Mouse (Mus musculus) thymus, postnatal 14 days (tissue): ENCODE data around the gene Lrtm2.

Source experiments
- DNase-seq: peaks from one replicate; pipeline ENCODE4 v3.0.0; 2021

The Lrtm2 gene

GRCm38 (mm10) chr6:119333831-119334230, 3.3 kb upstream of the Lrtm2 start:
- DNase-seq = no peak

- no peak for DNase-seq
These were observed 2.6 kb upstream of the Lrtm2 start for GRCm38 (mm10) chr6:119333202-119333601.

- DNase-seq = peak; percentile 61
These were observed 1.5 kb upstream of the Lrtm2 start for GRCm38 (mm10) chr6:119332111-119332510.

GRCm38 (mm10) chr6:119329936-119330335, 630 bp downstream of the Lrtm2 start:
- no peak for DNase-seq

GRCm38 (mm10) chr6:119329215-119329714, 1.3 kb downstream of the Lrtm2 start:
- no peak for DNase-seq

- DNase-seq = no peak
These were observed 1.9 kb downstream of the Lrtm2 start for GRCm38 (mm10) chr6:119328521-119329115.

GRCm38 (mm10) chr6:119326541-119326940, 4.0 kb downstream of the Lrtm2 start:
- DNase-seq = no peak

- peak; percentile 37 for DNase-seq
These were observed 4.6 kb downstream of the Lrtm2 start for GRCm38 (mm10) chr6:119325978-119326377.

- DNase-seq = no peak
These were observed 5.8 kb downstream of the Lrtm2 start for GRCm38 (mm10) chr6:119324776-119325175.

GRCm38 (mm10) chr6:119321752-119322151, 8.8 kb downstream of the Lrtm2 start:
- DNase-seq = no peak

- DNase-seq = no peak
These were observed 10.1 kb downstream of the Lrtm2 start for GRCm38 (mm10) chr6:119320481-119320880.

GRCm38 (mm10) chr6:119319358-119319757, 11.2 kb downstream of the Lrtm2 start:
- no peak for DNase-seq

- no peak for DNase-seq
These were observed 11.8 kb downstream of the Lrtm2 start for GRCm38 (mm10) chr6:119318732-119319131.

GRCm38 (mm10) chr6:119314751-119315476, 15.7 kb downstream of the Lrtm2 start:
- DNase-seq = no peak

- no peak for DNase-seq
These were observed 16.8 kb downstream of the Lrtm2 start for GRCm38 (mm10) chr6:119313588-119314375.

GRCm38 (mm10) chr6:119313096-119313495, 17.5 kb downstream of the Lrtm2 start:
- DNase-seq = no peak

GRCm38 (mm10) chr6:119312381-119312780, 18.2 kb downstream of the Lrtm2 start:
- no peak for DNase-seq

- DNase-seq = no peak
These were observed 20.4 kb downstream of the Lrtm2 start for GRCm38 (mm10) chr6:119310176-119310575.

- no peak for DNase-seq
These were observed 22.6 kb downstream of the Lrtm2 start for GRCm38 (mm10) chr6:119307867-119308413.

GRCm38 (mm10) chr6:119303331-119303730, 27.2 kb downstream of the Lrtm2 start:
- no peak for DNase-seq

- no peak for DNase-seq
These were observed 29.3 kb downstream of the Lrtm2 start for GRCm38 (mm10) chr6:119301310-119301709.

GRCm38 (mm10) chr6:119280761-119281160, 49.8 kb downstream of the Lrtm2 start:
- no peak for DNase-seq

- no peak for DNase-seq
These were observed 53.9 kb downstream of the Lrtm2 start for GRCm38 (mm10) chr6:119276713-119277112.
